ENCODE assay signal across 10 mouse cellular contexts in genomic region chr10:50900746-50901600, GRCm38 (mm10). TPM values are rescaled to one million over a fixed set of nuclear protein-coding genes. Genes with fewer than 3 reads are reported as not detected.
DNase-seq lines count a peak whose midpoint lies in the region; ATAC-seq and TF ChIP-seq lines count a peak whose summit lies in the region.
"Had no signal": no experiment of that assay in that cellular context is flagged by ENCODE, and none has a peak within 500 bp of the region (broad histone marks: within the 10 kb centered on the region; RNA-seq: fewer than 3 reads in every experiment).

No protein-coding gene starts in this region.

- 2% methylated on average over 42 of the region's 42 CpGs for WGBS in forebrain, postnatal 0 days
- under 1% methylated on average over 42 of the region's 42 CpGs for WGBS in limb, embryonic 11.5 days

- H3K27me3 ChIP-seq in E14TG2a.4 (ENCODE audit: insufficient read depth, low read length) = peaks cover 86% of the 10 kb centered on the region
- peaks cover 73% of the 10 kb centered on the region for H3K27me3 ChIP-seq in forebrain, postnatal 0 days (ENCODE audit: insufficient read depth, low read length)
- H3K27me3 ChIP-seq in limb, embryonic 11.5 days (ENCODE audit: control insufficient read depth, insufficient read depth, low read length) = peaks cover 66% of the 10 kb centered on the region

- no peaks in the 10 kb centered on the region for H3K36me3 ChIP-seq in E14TG2a.4 (ENCODE audit: insufficient read depth, low read length)
- H3K36me3 ChIP-seq in forebrain, postnatal 0 days (ENCODE audit: insufficient read depth) = no peaks in the 10 kb centered on the region
- H3K36me3 ChIP-seq in limb, embryonic 11.5 days (ENCODE audit: control insufficient read depth, insufficient read depth, low read length) = no peaks in the 10 kb centered on the region

- no peak overlapping the region for H3K27ac ChIP-seq in forebrain, postnatal 0 days (ENCODE audit: low read depth, low read length)
- no peak overlapping the region for H3K27ac ChIP-seq in limb, embryonic 11.5 days (replicated peaks; ENCODE audit: low read depth, low read length)

- no peak overlapping the region for H3K9ac ChIP-seq in forebrain, postnatal 0 days
- no peak overlapping the region for H3K9ac ChIP-seq in limb, embryonic 11.5 days (ENCODE audit: low read length)

- H3K4me1 ChIP-seq in E14TG2a.4 (replicated peaks; ENCODE audit: low read depth, low read length) = peaks cover 42% of the 10 kb centered on the region
- H3K4me1 ChIP-seq in forebrain, postnatal 0 days (ENCODE audit: insufficient read depth) = no peaks in the 10 kb centered on the region
- H3K4me1 ChIP-seq in limb, embryonic 11.5 days (ENCODE audit: control insufficient read depth, insufficient read depth, low read length) = no peaks in the 10 kb centered on the region

- no peaks in the 10 kb centered on the region for H3K9me3 ChIP-seq in E14TG2a.4 (ENCODE audit: low read length)
- H3K9me3 ChIP-seq in forebrain, postnatal 0 days (ENCODE audit: low read length) = no peaks in the 10 kb centered on the region
- no peaks in the 10 kb centered on the region for H3K9me3 ChIP-seq in limb, embryonic 11.5 days (ENCODE audit: control insufficient read depth, low read length)

- H3K4me2 ChIP-seq in forebrain, postnatal 0 days (ENCODE audit: low read depth) = no peak overlapping the region
- H3K4me2 ChIP-seq in limb, embryonic 11.5 days (ENCODE audit: low read depth, severe bottlenecking) = no peak overlapping the region

- TF ChIP-seq CTCF in E14TG2a.4 (conservative IDR thresholded peaks at IDR 0.05; ENCODE audit: low read length) = no peak
- TF ChIP-seq CTCF in forebrain, postnatal 0 days (IDR thresholded peaks at IDR 0.05; ENCODE audit: low read depth) = no peak

- ATAC-seq in forebrain, postnatal 0 days = no peak
- no peak for ATAC-seq in limb, embryonic 11.5 days (ENCODE audit: insufficient number of reproducible peaks, low FRiP score, low TSS enrichment, low read depth)

- H3K4me3 ChIP-seq in E14TG2a.4 (replicated peaks; ENCODE audit: low read length) = peak overlapping the region; percentile 61
- H3K4me3 ChIP-seq in forebrain, postnatal 0 days (ENCODE audit: low read depth, low read length) = no peak overlapping the region
- H3K4me3 ChIP-seq in limb, embryonic 11.5 days (ENCODE audit: low read depth, low read length) = peak overlapping the region; percentile 6; the same call in 1 of the 2 replicates
- H3K4me3 ChIP-seq: erythroblast, embryonic 14.5 days had no signal

- DNase-seq in B cell, adult 2 months = peak; percentile 27 to 38
- peak; percentile 46 for DNase-seq in forebrain, postnatal 0 days
- DNase-seq in limb, embryonic 11.5 days (ENCODE audit: low spot score) = peak; percentile 69
- DNase-seq in layer of hippocampus, adult 9-11 months = no peak
- no peak for DNase-seq in adipocyte (ENCODE audit: low spot score)
- DNase-seq in layer of hippocampus, adult 9-10 months (ENCODE audit: low spot score) = no peak
- DNase-seq in adrenal gland, adult 18-20 months (ENCODE audit: low spot score in 2 of 2) = no peak
- DNase-seq: layer of hippocampus, postnatal 36 days had no signal

RNA-seq across cellular contexts. Expression of gene Sim1, which starts 6.4 kb away (rescaled TPM):
- 2.6 and 8.4 TPM in 2 replicates for total RNA-seq in forebrain, postnatal 0 days (2014; rRNA removed)
- 0.19 and 0.50 TPM in 2 replicates for polyA plus RNA-seq in forebrain, postnatal 0 days (2015; fragmentation: Nextera tagmentation; extraction: Ambion mirVana)
- polyA plus RNA-seq in limb, embryonic 11.5 days (2014; fragmentation: Nextera tagmentation; extraction: Ambion mirVana) = 0.49 and 1.1 TPM in 2 replicates
- total RNA-seq in adrenal gland, adult 18-20 months (2021) = not detected
- total RNA-seq: layer of hippocampus, postnatal 36 days had no signal
- polyA plus RNA-seq: erythroblast, embryonic 14.5 days had no signal

Comparison
In these comparisons a context has a peak if more than half of its experiments do, and no peak if none do; other contexts are left out.
1. DNase-seq: peak in B cell, adult 2 months (2 of 2), forebrain, postnatal 0 days (single experiment) and limb, embryonic 11.5 days (single experiment); none in layer of hippocampus, adult 9-11 months (single experiment), adipocyte (single experiment), layer of hippocampus, adult 9-10 months (single experiment) and adrenal gland, adult 18-20 months (0 of 2).